8 mouse cellular contexts compared by ENCODE assay signal in the genomic region with DNA sequence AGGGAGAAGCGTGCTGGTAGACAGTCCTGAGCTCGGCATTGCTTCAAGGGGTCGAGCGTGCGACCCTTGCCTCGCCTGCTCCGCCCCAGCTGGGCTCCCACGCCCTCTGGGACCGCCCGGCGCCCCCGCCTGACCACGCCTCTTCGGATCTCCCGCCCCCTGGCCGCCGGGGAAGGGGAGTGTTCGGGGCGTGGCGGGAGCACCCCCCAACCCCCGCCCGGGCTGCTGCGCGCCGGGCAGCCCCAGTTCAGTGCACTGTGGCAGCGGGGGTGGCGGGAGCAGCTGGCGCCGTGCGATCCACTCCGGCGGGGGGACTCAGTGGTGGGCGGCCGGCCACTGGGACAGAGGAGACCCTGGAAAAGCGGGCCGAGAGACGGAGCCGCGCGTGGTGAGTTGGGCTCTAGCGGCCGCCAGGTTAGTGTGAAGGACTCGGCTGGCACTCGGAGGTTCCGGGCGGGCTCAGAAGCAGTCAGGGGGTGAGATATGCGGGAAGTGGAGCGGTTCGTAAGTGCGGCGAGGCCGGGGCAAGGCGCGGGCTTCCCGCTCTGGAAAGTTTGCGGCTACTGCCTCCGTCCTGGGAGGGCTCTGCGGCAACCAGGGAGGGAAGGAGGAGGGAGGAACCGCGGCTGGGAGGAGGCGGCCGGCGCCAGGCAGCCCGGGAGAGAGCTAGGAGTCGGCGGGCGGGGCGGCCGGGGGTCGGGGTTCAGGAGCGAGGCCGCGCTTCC. TPM values are rescaled to one million over a fixed set of nuclear protein-coding genes. Genes with fewer than 3 reads are reported as not detected.
DNase-seq lines count a peak whose midpoint lies in the region; ATAC-seq and TF ChIP-seq lines count a peak whose summit lies in the region.

Gene Fgfr3 (plus strand): TSS at position 134 of the 725 bp plus-strand sequence.

- no peaks in the 10 kb centered on the region for H3K9me3 ChIP-seq in forebrain, embryonic 11.5 days (ENCODE audit: control insufficient read depth, low read length)
- no peaks in the 10 kb centered on the region for H3K9me3 ChIP-seq in lung, embryonic 14.5 days (ENCODE audit: low read depth, low read length)

- peaks cover 26% of the 10 kb centered on the region for H3K4me1 ChIP-seq in forebrain, embryonic 11.5 days (replicated peaks; ENCODE audit: control insufficient read depth, insufficient read depth, low read length)
- H3K4me1 ChIP-seq in lung, embryonic 14.5 days (ENCODE audit: insufficient read depth) = peaks cover 32% of the 10 kb centered on the region

- peak; percentile 79 for ATAC-seq in forebrain, embryonic 11.5 days (replicated peaks; ENCODE audit: low FRiP score)
- ATAC-seq in lung, embryonic 14.5 days (ENCODE audit: insufficient read depth) = peak; percentile 79

- WGBS in forebrain, embryonic 11.5 days = under 1% methylated on average over 68 of the region's 73 CpGs
- under 1% methylated on average over 68 of the region's 73 CpGs for WGBS in lung, embryonic 14.5 days

- no peaks in the 10 kb centered on the region for H3K79me2 ChIP-seq in C2C12 (ENCODE audit: control insufficient read depth, insufficient read depth)

- peak within 1 kb of the TSS; percentile 93 for H3K9ac ChIP-seq in forebrain, embryonic 11.5 days (ENCODE audit: low read length)
- H3K9ac ChIP-seq in lung, embryonic 14.5 days = peak within 1 kb of the TSS; percentile 81

- peak within 1 kb of the TSS; percentile 84 for H3K4me2 ChIP-seq in forebrain, embryonic 11.5 days (ENCODE audit: low read depth, low read length, severe bottlenecking)
- peak within 1 kb of the TSS; percentile 96 for H3K4me2 ChIP-seq in lung, embryonic 14.5 days

- intact Hi-C loops in heart, postnatal 25 days (cut with DNase I) = loop anchor here (2.0 kb wide), 1 partner anchor 27 kb away; no protein-coding TSS in a partner anchor

- peak within 1 kb of the TSS; percentile 25 for H3K4me3 ChIP-seq in C2C12 (ENCODE audit: insufficient read depth, poor library complexity, severe bottlenecking)
- H3K4me3 ChIP-seq in forebrain, embryonic 11.5 days (ENCODE audit: low read depth, low read length) = peak within 1 kb of the TSS; percentile 69
- peak within 1 kb of the TSS; percentile 90 for H3K4me3 ChIP-seq in lung, embryonic 14.5 days (ENCODE audit: low read depth, low read length)

- H3K36me3 ChIP-seq in C2C12 (ENCODE audit: control insufficient read depth, insufficient read depth) = no peaks in the 10 kb centered on the region
- no peaks in the 10 kb centered on the region; the same call in 1 of the 2 replicates for H3K36me3 ChIP-seq in forebrain, embryonic 11.5 days (ENCODE audit: control insufficient read depth, insufficient read depth, low read length)
- peaks cover 8% of the 10 kb centered on the region for H3K36me3 ChIP-seq in lung, embryonic 14.5 days (ENCODE audit: insufficient read depth)

- H3ac ChIP-seq in C2C12 (ENCODE audit: control insufficient read depth, insufficient read length, low read depth) = peak within 1 kb of the TSS; percentile 64

- no peaks in the 10 kb centered on the region for H3K79me3 ChIP-seq in C2C12 (ENCODE audit: low read depth)

- peak within 1 kb of the TSS; percentile 75 for H3K27ac ChIP-seq in forebrain, embryonic 11.5 days (ENCODE audit: low read depth, low read length)
- H3K27ac ChIP-seq in lung, embryonic 14.5 days (ENCODE audit: low read depth) = peak within 1 kb of the TSS; percentile 72

- peak; percentile 32 for DNase-seq in T-cell, adult 2 months (ENCODE audit: low spot score)
- DNase-seq in forebrain, embryonic 11.5 days (ENCODE audit: low spot score) = peak; percentile 88
- DNase-seq in heart, postnatal 25 days (ENCODE audit: low spot score) = peak; percentile 59
- peak; percentile 85 to 91 for DNase-seq in kidney, postnatal 4 days
- DNase-seq in lung, embryonic 14.5 days = peak; percentile 91
- peak; percentile 77 for DNase-seq in ovary, postnatal 36 days (ENCODE audit: low spot score)
- no peak for DNase-seq in c-Kit-positive CD71-positive TER-119-positive erythroid progenitor cells, embryonic 14.5 days (ENCODE audit: low spot score)

- no peak for TF ChIP-seq CTCF in C2C12 (IDR thresholded peaks at IDR 0.05; ENCODE audit: control insufficient read depth, insufficient read depth, insufficient read length)
- TF ChIP-seq CTCF in lung, embryonic 14.5 days (IDR thresholded peaks at IDR 0.05; ENCODE audit: low read depth) = no peak

- peaks cover 21% of the 10 kb centered on the region for H3K27me3 ChIP-seq in C2C12 (ENCODE audit: control insufficient read depth, insufficient read depth, insufficient read length)
- peaks cover 42% of the 10 kb centered on the region for H3K27me3 ChIP-seq in forebrain, embryonic 11.5 days (ENCODE audit: control insufficient read depth, insufficient read depth, low read length)
- peaks cover 17% of the 10 kb centered on the region; the same call in 1 of the 2 replicates for H3K27me3 ChIP-seq in lung, embryonic 14.5 days (ENCODE audit: insufficient read depth, low read length)

TF ChIP-seq in C2C12, 6 proteins besides CTCF, POLR2A, EP300 and RAD21:
- TF ChIP-seq FOSL1 (IDR thresholded peaks at IDR 0.05; ENCODE audit: insufficient read depth, low read length, poor library complexity, severe bottlenecking) = no peak
- TF ChIP-seq USF1 (IDR thresholded peaks at IDR 0.05; ENCODE audit: low read depth) = no peak
- TF ChIP-seq MYOD1 (IDR thresholded peaks at IDR 0.05; ENCODE audit: control insufficient read depth, insufficient read length, low read depth) = no peak
- no peak for TF ChIP-seq MAX (IDR thresholded peaks at IDR 0.05)
- no peak for TF ChIP-seq MYOG (IDR thresholded peaks at IDR 0.05; ENCODE audit: control insufficient read depth, extremely low read depth, insufficient read length)
- TF ChIP-seq CEBPB (IDR thresholded peaks at IDR 0.05; ENCODE audit: low read depth) = no peak

RNA-seq across cellular contexts. Expression of gene Fgfr3, which starts in this region (rescaled TPM):
- polyA plus RNA-seq in C2C12 (2012; fragmentation: generic; extraction: Trizol) = 1.0 TPM
- polyA plus RNA-seq in forebrain, embryonic 11.5 days (2014; fragmentation: Nextera tagmentation; extraction: Ambion mirVana) = 100 and 105 TPM in 2 replicates
- 10 to 100 TPM in 1 of 2 experiments, 1 to 10 TPM in 1; 4.9 to 10.8 TPM for total RNA-seq in heart, postnatal 25 days (2021)
- 51.0 and 52.5 TPM in 2 replicates for polyA plus RNA-seq in lung, embryonic 14.5 days (2014; fragmentation: Nextera tagmentation; extraction: Ambion mirVana)

Comparison
In these comparisons a context has a peak if more than half of its experiments do, and no peak if none do; other contexts are left out.
1. RNA of gene Fgfr3 (polyA plus RNA-seq): 100 to 105 TPM in forebrain, embryonic 11.5 days and 51.0 to 52.5 TPM in lung, embryonic 14.5 days; 1.0 TPM in C2C12 (single experiment); every median in the first group is over 10 times any median in the second.
2. H3K4me3 ChIP-seq: peak in every context shown above with its lines; median percentile 90 in lung, embryonic 14.5 days; 69 in forebrain, embryonic 11.5 days; 25 in C2C12.